Mouse (Mus musculus) liver, embryonic 14.5 days (tissue): ENCODE measurements around the gene Map2k5. TPM values are rescaled to one million over a fixed set of nuclear protein-coding genes. Genes with fewer than 3 reads are reported as not detected.

Source experiments
- ATAC-seq: fragments of 200-750 bp; cut with Nextera tagmentation; 2 replicates; pipeline ENCODE4 v1.8.0; 2017; ENCODE audit warnings: moderate number of reproducible peaks, mild to moderate bottlenecking, moderate library complexity; ENCODE audit not compliant: insufficient read depth
- DNase-seq, 3 experiments: peaks; one replicate each; pipeline ENCODE4 v3.0.0-alpha.2; 2012 to 2013; ENCODE audit warnings: low read depth in 3 of 3, low spot score in 3 of 3
- H3K27ac ChIP-seq: fragments of 300-500 bp; sonication (generic); 2 replicates; pipeline ENCODE4 v1.5.1; 2014; ENCODE audit warnings: moderate library complexity, mild to moderate bottlenecking, control low read depth, inconsistent platforms
- H3K27me3 ChIP-seq: fragments of 300-500 bp; sonication (generic); 2 replicates; pipeline ENCODE4 v1.6.1; 2014; ENCODE audit warnings: mild to moderate bottlenecking, low read length, moderate library complexity; ENCODE audit not compliant: control insufficient read depth, insufficient read depth
- H3K36me3 ChIP-seq: fragments of 300-500 bp; sonication (generic); replicated peaks from 2 replicates; pipeline ENCODE4 v1.6.1; 2014; ENCODE audit warnings: low read depth; ENCODE audit not compliant: control insufficient read depth, insufficient read depth
- H3K4me1 ChIP-seq, 2 experiments: fragments of 200-500 bp in 1 of 2; fragments of 300-500 bp in 1 of 2; sonication (generic) in 1 of 2; replicated peaks; 2 replicates each; pipeline ENCODE4 v1.6.1; 2012 to 2014; ENCODE audit warnings: antibody characterized with exemption in 1 of 2, inconsistent platforms in 1 of 2, low read length in 1 of 2; ENCODE audit not compliant: control insufficient read depth in 2 of 2, insufficient read depth in 2 of 2
- H3K4me2 ChIP-seq: fragments of 300-500 bp; sonication (generic); 2 replicates; pipeline ENCODE4 v1.6.1; 2014; ENCODE audit warnings: low read depth, mild to moderate bottlenecking, control low read depth, moderate library complexity
- H3K4me3 ChIP-seq, 2 experiments: fragments of 200-500 bp in 1 of 2; fragments of 300-500 bp in 1 of 2; sonication (generic) in 1 of 2; 2 replicates each; pipeline ENCODE4 v1.5.1; 2012 to 2014; ENCODE audit warnings: low read depth in 2 of 2, low read length in 2 of 2, mild to moderate bottlenecking in 2 of 2, control low read depth in 1 of 2, inconsistent platforms in 1 of 2, moderate library complexity in 1 of 2; ENCODE audit not compliant: insufficient read depth in 1 of 2
- H3K9ac ChIP-seq: fragments of 300-500 bp; sonication (generic); replicated peaks from 2 replicates; pipeline ENCODE4 v1.6.1; 2014; ENCODE audit warnings: mild to moderate bottlenecking, control low read depth, moderate library complexity
- H3K9me3 ChIP-seq: fragments of 300-500 bp; sonication (generic); 2 replicates; pipeline ENCODE4 v1.6.1; 2016; ENCODE audit warnings: low read length, mixed read lengths; ENCODE audit not compliant: control insufficient read depth
- CTCF ChIP-seq: IDR thresholded peaks from 2 replicates; pipeline ENCODE4 v1.5.1; 2016; ENCODE audit warnings: antibody characterized with exemption, low read depth, control low read depth
- EP300 ChIP-seq: IDR thresholded peaks from 2 replicates; pipeline ENCODE4 v1.6.1; 2016; ENCODE audit warnings: antibody characterized with exemption, low read depth
- WGBS: fragments of 180-500 bp; shearing (Covaris S2); extraction: QIAGEN DNeasy Blood & Tissue Kit; methylation state at CpG from one replicate; pipeline ENCODE4 v1.1.7; 2014; ENCODE audit not compliant: insufficient replicate concordance; 5-methylcytosine and 5-hydroxymethylcytosine counted together
- polyA plus RNA-seq, 2 experiments: library from polyadenylated mRNA; depleted of rRNA in 1 of 2; stranded (reverse) in 1 of 2; unstranded in 1 of 2; fragments of >200 nt; fragmentation: Nextera tagmentation in 1 of 2; extraction: Ambion mirVana in 1 of 2; gene quantifications; 2 replicates each; pipeline versions ENCODE4 v1.2.1 to v1.2.3; 2012 to 2014

Map2k5 gene
- polyA plus RNA-seq, 2 experiments, result 6.1 to 7.4 TPM

DNA sequence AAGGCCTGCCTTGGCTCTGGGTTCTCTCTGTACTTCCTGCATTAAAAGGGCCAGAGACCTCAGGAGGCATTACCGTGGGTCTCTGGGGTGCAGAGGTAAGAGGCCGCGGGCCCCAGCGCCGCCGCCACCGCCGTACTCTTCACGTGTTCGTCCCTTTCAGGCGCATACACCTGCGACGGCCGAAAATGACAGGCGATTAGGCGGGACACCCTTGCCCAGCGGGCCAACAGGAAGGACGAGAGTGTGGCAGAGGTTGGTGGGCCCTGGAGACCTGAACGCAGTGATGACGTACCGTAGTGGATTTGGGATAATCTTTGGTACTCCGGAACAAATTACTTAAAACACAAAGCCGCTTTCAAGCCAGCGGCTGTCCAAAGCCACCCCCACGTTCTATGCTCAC is 234.5 kb downstream of the Map2k5 start:
- Histone ChIP-seq H3K4me2 (no peak overlapping the region), H3K9me3 (no peaks in the 10 kb centered on the region), H3K27ac (no peak overlapping the region), H3K4me1 (no peaks in the 10 kb centered on the region), H3K9ac (no peak overlapping the region), H3K4me3 (no peak overlapping the region), H3K36me3 (no peaks in the 10 kb centered on the region), H3K27me3 (peaks cover 100% of the 10 kb centered on the region)
- no peak for ATAC-seq
- no peak for TF ChIP-seq EP300
- no peak for TF ChIP-seq CTCF
- no peak for DNase-seq
- WGBS, result under 1% methylated on average over 25 of the region's 25 CpGs

DNA sequence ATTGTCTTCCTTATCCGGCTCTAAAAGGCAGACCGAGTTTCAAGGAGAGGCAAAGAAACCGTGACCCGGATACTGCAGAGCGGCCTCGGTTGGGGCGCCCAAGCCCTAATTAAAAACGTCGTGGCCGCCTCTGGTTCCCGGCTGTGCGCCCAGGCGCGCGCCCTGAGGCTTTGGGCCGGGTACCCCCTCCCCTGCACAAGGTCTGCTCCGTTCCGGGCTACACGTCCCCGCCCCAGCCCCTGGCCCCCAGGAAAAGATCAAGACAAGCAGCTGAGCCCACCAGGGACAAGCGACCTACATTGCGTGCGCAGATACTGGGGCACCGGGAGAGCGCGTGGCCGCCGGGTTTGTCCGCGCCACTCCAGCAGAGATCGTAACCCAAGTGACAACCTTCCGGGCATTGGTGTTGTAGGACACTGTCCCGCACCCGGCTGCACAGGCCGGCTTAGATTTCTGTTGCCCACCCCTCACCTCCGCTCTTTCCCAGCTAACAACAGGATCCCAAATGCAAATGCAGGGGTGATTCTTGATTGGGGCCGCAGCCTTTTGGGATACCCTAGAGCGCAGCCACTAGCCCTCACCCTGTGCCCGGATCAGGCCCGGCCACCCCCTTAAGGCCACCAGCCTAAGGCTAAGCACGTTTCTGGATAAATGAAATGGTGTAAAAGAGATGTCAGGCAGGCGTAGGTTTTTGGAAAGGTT is 235.2 kb downstream of the Map2k5 start:
- H3K4me2 ChIP-seq, result no peak overlapping the region
- DNase-seq, result no peak

DNA sequence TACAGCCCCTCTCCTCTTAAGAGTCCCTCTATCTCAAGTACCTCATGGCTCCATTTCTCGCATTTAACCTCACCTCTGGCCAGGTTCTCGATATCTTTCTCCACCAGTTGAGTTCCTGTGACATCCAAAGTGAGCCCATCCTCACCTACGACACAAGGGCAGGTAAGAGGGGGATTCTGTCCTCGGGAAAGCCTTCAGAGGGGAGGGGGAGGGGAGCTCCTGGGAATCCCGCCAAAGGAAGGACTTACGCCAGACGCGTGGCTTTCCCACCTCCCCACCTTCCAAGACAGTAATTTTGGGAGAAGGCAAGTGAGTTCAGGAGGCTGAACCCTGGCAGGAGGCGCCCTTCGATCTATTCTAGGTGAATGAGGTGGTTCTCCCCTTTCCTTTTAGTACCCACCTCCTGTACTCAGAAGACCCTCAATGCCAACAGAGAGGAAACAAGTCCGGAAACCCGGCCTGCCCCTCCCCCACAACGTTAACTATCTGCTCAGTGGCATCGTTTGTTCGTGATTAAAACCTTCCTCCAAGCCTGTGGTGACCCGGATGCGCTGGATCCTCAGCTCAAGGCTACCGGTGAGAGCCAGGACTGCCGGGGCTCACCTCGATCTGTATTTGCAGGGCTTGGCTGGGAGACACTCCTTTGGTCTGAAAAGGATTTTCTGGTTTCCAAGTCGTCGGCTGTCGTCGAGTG is 235.9 kb downstream of the Map2k5 start:
- peaks cover 100% of the 10 kb centered on the region for H3K27me3 ChIP-seq
- DNase-seq, result no peak
- no peak for ATAC-seq
- no peak overlapping the region for H3K4me2 ChIP-seq
- H3K27ac ChIP-seq, result no peak overlapping the region
- TF ChIP-seq CTCF (no peak), EP300 (no peak)
- H3K36me3 ChIP-seq, result no peaks in the 10 kb centered on the region
- H3K9ac ChIP-seq, result no peak overlapping the region
- H3K4me1 ChIP-seq, result no peaks in the 10 kb centered on the region
- H3K9me3 ChIP-seq, result no peaks in the 10 kb centered on the region
- no peak overlapping the region for H3K4me3 ChIP-seq
- under 1% methylated on average over 24 of the region's 24 CpGs for WGBS

More for the DNA sequence above, 235.2 kb downstream of the Map2k5 start:
- Histone ChIP-seq H3K27ac (no peak overlapping the region), H3K36me3 (no peaks in the 10 kb centered on the region), H3K9ac (no peak overlapping the region), H3K27me3 (peaks cover 100% of the 10 kb centered on the region), H3K4me1 (no peaks in the 10 kb centered on the region), H3K4me3 (no peak overlapping the region), H3K9me3 (no peaks in the 10 kb centered on the region)
- TF ChIP-seq CTCF (no peak), EP300 (no peak)
- no peak for ATAC-seq
- 3% methylated on average over 42 of the region's 42 CpGs for WGBS

DNA sequence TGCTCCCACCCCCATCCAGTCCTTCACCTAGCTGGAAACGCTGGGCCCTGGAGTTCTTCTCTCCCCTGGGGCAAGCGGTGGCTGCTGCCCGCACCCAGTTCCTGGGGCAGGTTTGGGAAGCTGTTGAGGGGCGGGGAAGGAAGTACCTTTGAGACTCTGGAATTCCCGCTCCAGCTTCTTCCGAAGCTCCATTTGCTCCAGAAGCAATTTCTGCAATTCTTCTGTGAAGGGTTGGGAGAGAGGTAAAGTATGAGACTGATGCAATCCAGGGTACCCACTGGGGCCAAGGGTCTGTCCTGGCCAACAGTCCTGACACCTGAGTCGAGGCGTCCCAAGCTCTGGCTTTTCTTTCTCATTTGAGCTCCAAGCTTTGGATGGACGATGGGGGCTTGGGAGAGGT is 237.5 kb downstream of the Map2k5 start:
- WGBS, result 5% methylated on average over 9 of the region's 9 CpGs
- no peaks in the 10 kb centered on the region for H3K36me3 ChIP-seq
- ATAC-seq (no peak), DNase-seq (no peak)
- TF ChIP-seq CTCF, result no peak
- TF ChIP-seq EP300, result no peak
- H3K27me3 ChIP-seq, result peaks cover 100% of the 10 kb centered on the region
- H3K9me3 ChIP-seq, result no peaks in the 10 kb centered on the region
- no peaks in the 10 kb centered on the region for H3K4me1 ChIP-seq
- no peak overlapping the region for H3K27ac ChIP-seq
- no peak overlapping the region for H3K9ac ChIP-seq
- H3K4me2 ChIP-seq, result no peak overlapping the region
- no peak overlapping the region for H3K4me3 ChIP-seq

DNA sequence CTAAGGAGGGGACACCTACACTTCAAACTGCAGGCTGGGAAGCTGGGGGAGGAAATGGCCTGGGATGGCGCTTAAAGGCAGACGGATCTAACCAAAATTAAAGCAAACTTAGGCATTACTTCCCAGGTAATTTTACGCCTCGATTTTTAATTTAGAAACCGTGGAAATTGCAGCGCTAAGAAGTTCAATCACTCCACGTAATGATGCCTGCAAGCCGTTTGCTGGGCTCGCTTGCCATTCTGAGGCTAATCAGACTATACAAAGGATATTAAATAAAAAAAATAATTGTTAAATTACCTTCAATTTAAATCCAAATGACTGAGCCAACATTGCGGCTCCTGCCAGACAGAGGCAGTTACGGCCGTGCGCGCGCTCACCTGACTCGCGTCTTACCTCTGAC is 238.0 kb downstream of the Map2k5 start:
- Histone ChIP-seq H3K4me1 (no peaks in the 10 kb centered on the region), H3K4me2 (no peak overlapping the region), H3K4me3 (no peak overlapping the region), H3K27ac (no peak overlapping the region), H3K36me3 (no peaks in the 10 kb centered on the region), H3K9ac (no peak overlapping the region), H3K27me3 (peaks cover 100% of the 10 kb centered on the region), H3K9me3 (no peaks in the 10 kb centered on the region)
- ATAC-seq, result no peak
- WGBS, result 5% methylated on average over 17 of the region's 17 CpGs
- TF ChIP-seq CTCF, result no peak
- no peak for TF ChIP-seq EP300
- no peak for DNase-seq
